Comparison of ENCODE assay signal across 9 mouse cellular contexts in genomic region chr6:52171331-52171730, GRCm38 (mm10). TPM values are rescaled to one million over a fixed set of nuclear protein-coding genes. Genes with fewer than 3 reads are reported as not detected.
DNase-seq lines count a peak whose midpoint lies in the region; ATAC-seq and TF ChIP-seq lines count a peak whose summit lies in the region.
"Had no signal": no experiment of that assay in that cellular context is flagged by ENCODE, and none has a peak within 500 bp of the region (broad histone marks: within the 10 kb centered on the region; RNA-seq: fewer than 3 reads in every experiment).

No protein-coding gene starts in this region.

- no peak overlapping the region for H3K4me3 ChIP-seq in lung, embryonic 15.5 days
- peak overlapping the region; percentile 81 for H3K4me3 ChIP-seq in hindbrain, embryonic 10.5 days
- H3K4me3 ChIP-seq in limb, embryonic 12.5 days (replicated peaks), result no peak overlapping the region
- peak overlapping the region; percentile 65; the same call in 1 of the 2 replicates for H3K4me3 ChIP-seq in stomach, postnatal 0 days (ENCODE audit: low read depth, low read length)

- H3K27ac ChIP-seq in lung, embryonic 15.5 days, result peak overlapping the region; percentile 95
- H3K27ac ChIP-seq in hindbrain, embryonic 10.5 days, result peak overlapping the region; percentile 95
- H3K27ac ChIP-seq in limb, embryonic 12.5 days, result peak overlapping the region; percentile 72; the same call in 1 of the 2 replicates
- H3K27ac ChIP-seq in stomach, postnatal 0 days (replicated peaks), result peak overlapping the region; percentile 97
- H3K27ac ChIP-seq: midbrain, embryonic 10.5 days had no signal

- no peak for TF ChIP-seq EP300 in stomach, postnatal 0 days (optimal IDR thresholded peaks at IDR 0.05)

- no peak overlapping the region for H3K9ac ChIP-seq in lung, embryonic 15.5 days
- no peak overlapping the region for H3K9ac ChIP-seq in limb, embryonic 12.5 days (replicated peaks)
- H3K9ac ChIP-seq in stomach, postnatal 0 days (ENCODE audit: low read length), result 0 out of 2 replicates have a peak overlapping the region, but pooled peaks have one; percentile 31

- H3K36me3 ChIP-seq in lung, embryonic 15.5 days, result no peaks in the 10 kb centered on the region
- H3K36me3 ChIP-seq in hindbrain, embryonic 10.5 days, result no peaks in the 10 kb centered on the region
- peaks cover 14% of the 10 kb centered on the region; the same call in 1 of the 2 replicates for H3K36me3 ChIP-seq in limb, embryonic 12.5 days
- H3K36me3 ChIP-seq in stomach, postnatal 0 days (ENCODE audit: control insufficient read depth, insufficient read depth, low read length), result 0 out of 2 replicates have a peak, but pooled peaks cover 2% of the 10 kb centered on the region
- H3K36me3 ChIP-seq: midbrain, embryonic 10.5 days had no signal

- no peak for TF ChIP-seq CTCF in stomach, postnatal 0 days (IDR thresholded peaks at IDR 0.05; ENCODE audit: low read depth)

- H3K27me3 ChIP-seq in lung, embryonic 15.5 days, result peaks cover 77% of the 10 kb centered on the region
- peaks cover 100% of the 10 kb centered on the region for H3K27me3 ChIP-seq in hindbrain, embryonic 10.5 days (ENCODE audit: insufficient read depth, poor library complexity, severe bottlenecking)
- peaks cover 70% of the 10 kb centered on the region for H3K27me3 ChIP-seq in limb, embryonic 12.5 days
- H3K27me3 ChIP-seq in stomach, postnatal 0 days (ENCODE audit: control insufficient read depth, insufficient read depth, low read length), result no peaks in the 10 kb centered on the region

- peak overlapping the region; percentile 90 for H3K4me2 ChIP-seq in lung, embryonic 15.5 days
- peak overlapping the region; percentile 68 for H3K4me2 ChIP-seq in limb, embryonic 12.5 days
- peak overlapping the region; percentile 62 for H3K4me2 ChIP-seq in stomach, postnatal 0 days (replicated peaks; ENCODE audit: low read depth)

- no peak for DNase-seq in lung, postnatal 14 days
- DNase-seq in hindbrain, embryonic 10.5 days (ENCODE audit: low spot score), result peak; percentile 66
- no peak for DNase-seq in stomach, postnatal 0 days (ENCODE audit: low spot score)
- no peak for DNase-seq in left cerebral cortex, adult 9 months (ENCODE audit: low spot score in 2 of 2)
- DNase-seq in cerebellum, adult 11 months, result no peak
- DNase-seq: thymus, postnatal 14 days had no signal

- WGBS in lung, embryonic 15.5 days, result 6% methylated on average over 4 of the region's 4 CpGs
- WGBS in hindbrain, embryonic 10.5 days, result 4% methylated on average over 4 of the region's 4 CpGs
- 6% methylated on average over 4 of the region's 4 CpGs for WGBS in limb, embryonic 12.5 days
- 25% methylated on average over 4 of the region's 4 CpGs for WGBS in stomach, postnatal 0 days

- no peak for ATAC-seq in lung, embryonic 15.5 days (ENCODE audit: borderline replicate concordance, extremely low read depth, low FRiP score, low TSS enrichment)
- no peak for ATAC-seq in limb, embryonic 12.5 days (ENCODE audit: insufficient number of reproducible peaks, insufficient read depth, low FRiP score, low TSS enrichment, low read depth)
- ATAC-seq in stomach, postnatal 0 days (ENCODE audit: low FRiP score, low TSS enrichment), result no peak

- peaks cover 35% of the 10 kb centered on the region for H3K4me1 ChIP-seq in lung, embryonic 15.5 days
- peaks cover 44% of the 10 kb centered on the region for H3K4me1 ChIP-seq in hindbrain, embryonic 10.5 days (replicated peaks)
- H3K4me1 ChIP-seq in limb, embryonic 12.5 days (replicated peaks), result peaks cover 72% of the 10 kb centered on the region
- H3K4me1 ChIP-seq in stomach, postnatal 0 days (replicated peaks; ENCODE audit: control insufficient read depth, insufficient read depth), result peaks cover 4% of the 10 kb centered on the region; the same call in 1 of the 2 replicates

- H3K9me3 ChIP-seq in lung, embryonic 15.5 days, result no peaks in the 10 kb centered on the region
- no peaks in the 10 kb centered on the region for H3K9me3 ChIP-seq in hindbrain, embryonic 10.5 days
- no peaks in the 10 kb centered on the region for H3K9me3 ChIP-seq in limb, embryonic 12.5 days
- H3K9me3 ChIP-seq in stomach, postnatal 0 days (ENCODE audit: control insufficient read depth, low read length), result no peaks in the 10 kb centered on the region
- H3K9me3 ChIP-seq: midbrain, embryonic 10.5 days had no signal

RNA-seq across cellular contexts. Expression of gene 5730596B20Rik, which starts 6.0 kb away (rescaled TPM):
- polyA plus RNA-seq in lung, embryonic 15.5 days (2015; fragmentation: Nextera tagmentation; extraction: Ambion mirVana), result 2.1 and 2.3 TPM in 2 replicates
- polyA plus RNA-seq in hindbrain, embryonic 10.5 days (2016; fragmentation: Nextera tagmentation; extraction: Ambion mirVana), result 0.90 and 3.6 TPM in 2 replicates
- polyA plus RNA-seq in limb, embryonic 12.5 days (2016; fragmentation: Nextera tagmentation; extraction: Ambion mirVana), result 0.91 and 0.98 TPM in 2 replicates
- 0.90 and 0.99 TPM in 2 replicates for polyA plus RNA-seq in stomach, postnatal 0 days (2015; fragmentation: Nextera tagmentation; extraction: Ambion mirVana)
- polyA plus RNA-seq: midbrain, embryonic 10.5 days had no signal

RNA-seq across cellular contexts. Expression of gene Hoxa2, which starts 6.7 kb away (rescaled TPM):
- polyA plus RNA-seq in lung, embryonic 15.5 days (2015; fragmentation: Nextera tagmentation; extraction: Ambion mirVana), result 11.4 and 13.0 TPM in 2 replicates
- 31.4 and 56.9 TPM in 2 replicates for polyA plus RNA-seq in hindbrain, embryonic 10.5 days (2016; fragmentation: Nextera tagmentation; extraction: Ambion mirVana)
- polyA plus RNA-seq in limb, embryonic 12.5 days (2016; fragmentation: Nextera tagmentation; extraction: Ambion mirVana), result 1.8 and 2.0 TPM in 2 replicates
- polyA plus RNA-seq in stomach, postnatal 0 days (2015; fragmentation: Nextera tagmentation; extraction: Ambion mirVana), result 5.1 and 5.3 TPM in 2 replicates

RNA-seq across cellular contexts. Expression of gene Hoxa1, which starts 13.2 kb away (rescaled TPM):
- 1.3 and 1.4 TPM in 2 replicates for polyA plus RNA-seq in lung, embryonic 15.5 days (2015; fragmentation: Nextera tagmentation; extraction: Ambion mirVana)
- 0.77 and 1.4 TPM in 2 replicates for polyA plus RNA-seq in hindbrain, embryonic 10.5 days (2016; fragmentation: Nextera tagmentation; extraction: Ambion mirVana)
- 0.58 and 0.70 TPM in 2 replicates for polyA plus RNA-seq in limb, embryonic 12.5 days (2016; fragmentation: Nextera tagmentation; extraction: Ambion mirVana)
- polyA plus RNA-seq in stomach, postnatal 0 days (2015; fragmentation: Nextera tagmentation; extraction: Ambion mirVana), result 0.35 and 0.56 TPM in 2 replicates

RNA-seq across cellular contexts. Expression of gene Hoxa4, which starts 20.2 kb away (rescaled TPM):
- 4.1 and 4.2 TPM in 2 replicates for polyA plus RNA-seq in lung, embryonic 15.5 days (2015; fragmentation: Nextera tagmentation; extraction: Ambion mirVana)
- polyA plus RNA-seq in hindbrain, embryonic 10.5 days (2016; fragmentation: Nextera tagmentation; extraction: Ambion mirVana), result 0.14 and 4.3 TPM in 2 replicates
- 0.35 and 0.90 TPM in 2 replicates for polyA plus RNA-seq in limb, embryonic 12.5 days (2016; fragmentation: Nextera tagmentation; extraction: Ambion mirVana)
- polyA plus RNA-seq in stomach, postnatal 0 days (2015; fragmentation: Nextera tagmentation; extraction: Ambion mirVana), result 2.5 and 2.6 TPM in 2 replicates
- polyA plus RNA-seq: midbrain, embryonic 10.5 days had no signal

RNA-seq across cellular contexts. Expression of gene Hoxa5, which starts 33.1 kb away (rescaled TPM):
- 48.2 and 48.7 TPM in 2 replicates for polyA plus RNA-seq in lung, embryonic 15.5 days (2015; fragmentation: Nextera tagmentation; extraction: Ambion mirVana)
- 1.8 TPM in 1 of 2 replicates, not detected in the other for polyA plus RNA-seq in hindbrain, embryonic 10.5 days (2016; fragmentation: Nextera tagmentation; extraction: Ambion mirVana)
- 8.2 and 9.2 TPM in 2 replicates for polyA plus RNA-seq in limb, embryonic 12.5 days (2016; fragmentation: Nextera tagmentation; extraction: Ambion mirVana)
- polyA plus RNA-seq in stomach, postnatal 0 days (2015; fragmentation: Nextera tagmentation; extraction: Ambion mirVana), result 8.4 and 8.9 TPM in 2 replicates
- polyA plus RNA-seq: midbrain, embryonic 10.5 days had no signal

Comparison
In these comparisons a context has a peak if more than half of its experiments do, and no peak if none do; other contexts are left out.
1. H3K4me3 ChIP-seq: peak in hindbrain, embryonic 10.5 days (single experiment) and stomach, postnatal 0 days (single experiment); none in lung, embryonic 15.5 days (single experiment) and limb, embryonic 12.5 days (single experiment).
2. Peak in every context shown above with its lines, with median percentiles within 50 percentile points of each other: H3K27ac ChIP-seq and H3K4me2 ChIP-seq.